Mouse (Mus musculus): ENCODE results near the gene 1700025G04Rik.

- no peak for TF ChIP-seq CTCF (IDR thresholded peaks at IDR 0.05; ENCODE audit: low read depth)
- no peak for TF ChIP-seq EP300 (optimal IDR thresholded peaks at IDR 0.05)
Observed at GRCm38 (mm10) chr1:151959010-151959409, 130.9 kb downstream of the 1700025G04Rik start.
